Mouse (Mus musculus): Measurements from ENCODE around the gene Nf2.

DNA sequence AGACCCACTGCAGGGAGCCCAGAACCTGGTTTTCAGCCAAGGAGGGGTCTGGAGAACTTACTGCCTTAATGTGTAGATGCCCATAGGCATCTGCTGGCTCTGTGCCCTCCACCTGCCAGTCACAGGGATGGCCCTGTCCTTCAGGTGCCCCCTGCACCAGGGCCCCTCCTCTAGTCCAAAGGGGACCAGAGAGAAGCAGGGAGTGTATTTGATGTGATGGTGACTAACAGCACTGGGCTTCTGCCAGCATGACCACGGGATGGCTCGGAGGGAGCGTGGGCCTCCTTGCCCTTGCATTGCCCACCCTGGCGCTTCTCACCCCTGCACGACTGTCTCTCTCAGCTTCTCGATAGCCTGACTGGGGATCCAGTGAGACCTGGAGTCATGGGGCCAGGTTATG, 104.6 kb downstream of the Nf2 start:
- TF ChIP-seq POLR2A (IDR thresholded peaks at IDR 0.05; ENCODE audit: borderline replicate concordance, control insufficient read depth, low read depth, low read length) (no peak), CTCF (IDR thresholded peaks at IDR 0.05; ENCODE audit: control insufficient read depth, insufficient read depth, low read length) (no peak)
